Mouse (Mus musculus) spleen, adult 10 weeks (tissue): ENCODE measurements around the gene Proca1. TPM values are rescaled to one million over a fixed set of nuclear protein-coding genes. Genes with fewer than 3 reads are reported as not detected.

ENCODE experiments used
- polyA plus RNA-seq: library from polyadenylated mRNA; stranded (reverse); fragments of 350-450 nt; fragmentation: Illumina TruSeq; extraction: RNeasy Lipid Tissue Mini Kit (QIAGEN cat#74804); gene quantifications from one replicate; pipeline ENCODE4 v1.2.3, GENCODE M21; 2015; ENCODE audit warnings: low replicate concordance; ENCODE audit not compliant: insufficient read depth

The Proca1 gene
- 4.3 TPM for polyA plus RNA-seq

DNA sequence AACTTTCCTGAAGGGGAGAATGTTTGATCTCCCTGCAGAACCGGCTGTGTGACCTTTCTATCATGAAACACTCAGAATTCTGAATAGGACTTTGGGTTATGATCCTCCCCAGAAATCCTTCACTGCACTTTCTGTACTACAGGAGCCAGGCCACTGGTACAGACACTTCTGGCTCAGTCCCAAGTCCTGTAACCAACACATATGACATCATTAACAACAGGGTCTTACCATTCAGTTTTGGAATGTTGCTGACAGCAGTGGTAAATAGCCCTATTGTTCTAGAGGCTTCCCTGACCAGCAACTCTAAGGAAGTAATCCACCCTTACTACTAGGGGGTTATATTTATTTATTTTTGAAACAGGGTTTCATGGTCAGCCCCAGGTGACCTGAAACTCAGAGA, at the start of gene Proca1:
Gene Proca1, plus strand, starts transcription at position 280 of the 400 bp plus-strand sequence.

GRCm38 (mm10) chr11:78164924-78165760, 28.1 kb upstream of the Proca1 start, which contains the start of gene Traf4:
TSS of gene Traf4 (minus strand) at chr11:78165589.

DNA sequence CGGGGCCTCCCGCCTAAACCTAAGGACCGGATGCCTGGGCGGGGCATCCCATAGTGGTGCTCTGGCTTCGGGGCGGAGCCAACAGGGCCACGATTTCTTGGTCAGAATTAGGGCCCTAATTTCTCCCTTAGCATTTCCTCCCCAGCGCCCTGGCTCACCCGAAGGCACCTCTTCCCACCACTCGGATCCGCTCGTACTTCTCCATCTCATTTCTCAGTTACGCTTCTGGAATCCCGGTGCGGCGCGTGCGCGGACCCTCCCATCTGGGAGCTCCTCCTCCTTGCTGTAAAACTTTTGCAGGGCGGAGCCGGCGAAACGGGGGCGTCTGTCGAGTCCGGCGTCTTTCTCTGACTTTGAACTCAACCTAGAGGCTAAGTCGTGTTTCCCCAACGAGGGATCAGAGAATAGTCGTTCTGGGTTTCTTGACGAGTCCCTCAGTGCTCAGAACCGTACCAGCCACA, 16.8 kb upstream of the Proca1 start, which contains the start of the genes Nek8 and Tlcd1:
Gene Nek8, minus strand, starts transcription at position 274 of the 461 bp plus-strand sequence.
Gene Tlcd1, plus strand, starts transcription at position 310 of the 461 bp plus-strand sequence.

GRCm38 (mm10) chr11:78182961-78183844, 10.0 kb upstream of the Proca1 start, which contains the start of gene Rpl23a:
TSS of gene Rpl23a (minus strand) at chr11:78183584.

DNA sequence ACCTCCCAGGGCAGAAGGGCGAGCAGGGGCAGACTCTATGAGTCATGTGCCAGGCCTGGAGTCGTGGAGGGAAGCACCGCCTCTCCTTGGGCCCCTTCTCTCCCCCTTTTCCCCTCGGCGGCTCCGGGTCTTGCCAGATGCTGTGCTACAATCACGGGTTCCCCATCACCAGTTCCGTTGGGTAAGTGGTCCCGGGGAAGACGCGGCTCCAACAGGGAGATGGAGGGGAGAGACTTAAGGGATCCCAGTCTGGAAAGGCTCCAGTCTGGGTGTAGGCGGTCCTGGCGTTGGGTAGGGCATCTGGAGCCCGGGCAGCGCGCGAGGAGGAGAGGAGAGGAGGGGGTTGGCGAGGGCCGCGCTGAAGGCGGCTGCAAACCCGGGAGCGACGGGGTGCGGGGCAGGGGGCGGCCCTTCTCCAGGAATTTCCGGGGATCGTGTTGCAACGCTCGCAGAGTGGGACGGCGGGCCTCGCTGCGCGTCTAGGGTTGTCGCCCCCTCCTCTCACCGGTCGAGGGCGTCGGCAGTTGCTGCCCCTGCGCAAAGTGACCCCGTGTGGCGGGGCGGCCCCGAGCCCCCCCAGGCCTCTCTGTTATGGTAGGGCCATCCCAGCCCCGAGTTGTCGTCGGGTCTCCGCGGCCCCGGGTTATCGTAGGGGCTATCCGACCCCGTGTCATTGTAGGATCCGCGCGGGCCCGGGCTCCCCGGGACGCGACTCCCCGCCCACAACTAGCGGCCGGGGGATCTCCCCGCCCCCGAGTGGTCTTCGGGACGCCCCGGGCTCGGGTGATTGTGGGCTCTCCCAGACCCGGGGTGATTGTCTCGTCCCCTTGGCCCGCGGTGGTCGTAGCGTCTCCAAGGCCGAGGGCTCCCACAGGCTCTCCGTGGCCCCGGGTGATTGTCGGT, 4.6 kb upstream of the Proca1 start, which contains the start of gene Rab34:
Gene Rab34, plus strand, starts transcription at position 100 of the 903 bp plus-strand sequence.

DNA sequence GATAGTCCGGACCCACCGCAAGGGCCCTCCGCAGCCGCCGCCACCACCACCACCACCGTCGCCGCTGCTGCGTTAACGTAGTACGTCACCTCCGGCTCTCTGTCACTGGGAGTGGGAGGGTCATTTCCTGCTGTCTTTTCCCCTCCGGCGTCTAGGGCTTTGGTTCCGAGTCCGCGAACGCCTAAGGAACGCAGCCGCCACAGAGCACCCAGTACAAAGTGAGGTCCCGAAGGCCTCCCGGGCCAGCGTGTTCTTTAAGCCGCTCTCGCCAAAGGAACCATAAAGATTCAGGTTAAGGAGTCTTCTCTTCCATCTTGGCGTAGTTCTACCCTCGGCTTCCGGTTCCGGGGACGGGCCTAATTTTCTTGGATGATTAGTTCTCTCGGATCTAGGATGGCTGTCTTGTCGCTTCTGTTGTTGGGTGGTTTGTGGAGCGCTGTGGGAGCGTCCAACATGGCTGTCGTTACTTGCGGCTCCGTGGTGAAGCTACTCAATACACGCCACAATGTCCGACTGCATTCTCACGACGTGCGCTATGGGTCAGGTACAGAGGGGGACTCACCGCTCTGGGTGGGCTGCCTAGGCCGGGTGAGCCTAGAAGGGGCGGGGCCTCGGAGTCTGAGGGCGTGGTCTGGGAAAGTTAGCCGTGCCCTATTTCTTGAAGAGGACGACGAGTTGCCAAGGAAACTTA, 52.6 kb downstream of the Proca1 start, which contains the start of the genes Sdf2 and Supt6:
Gene Sdf2, plus strand, starts transcription at position 120 of the 691 bp plus-strand sequence.
Gene Supt6, minus strand, starts transcription at position 361 of the 691 bp plus-strand sequence.

Other genes with a start within 250 kb of the Proca1 start
- gene Phf12, start 210.6 kb upstream of the Proca1 start, polyA plus RNA-seq: 69.1 TPM
- 2.9 TPM for gene Dhrs13, start 161.1 kb upstream of the Proca1 start, polyA plus RNA-seq
- 16.3 TPM for gene Flot2, start 155.5 kb upstream of the Proca1 start, polyA plus RNA-seq
- 17.6 TPM for gene Eral1, start 113.0 kb upstream of the Proca1 start, polyA plus RNA-seq
- gene Fam222b, start 98.7 kb upstream of the Proca1 start, polyA plus RNA-seq: 7.8 TPM
- gene Traf4, start 27.8 kb upstream of the Proca1 start, polyA plus RNA-seq: 3.6 TPM
- gene Nek8, start 16.7 kb upstream of the Proca1 start, polyA plus RNA-seq: 16.1 TPM
- gene Tlcd1, start 16.7 kb upstream of the Proca1 start, polyA plus RNA-seq: 8.4 TPM
- gene Rpl23a, start 9.8 kb upstream of the Proca1 start, polyA plus RNA-seq: 3,603 TPM
- gene Rab34, start 5.0 kb upstream of the Proca1 start, polyA plus RNA-seq: 9.5 TPM
- 91.3 TPM for gene Sdf2, start 52.4 kb downstream of the Proca1 start, polyA plus RNA-seq
- 44.0 TPM for gene Supt6, start 52.6 kb downstream of the Proca1 start, polyA plus RNA-seq
- 107 TPM for gene 2610507B11Rik, start 68.4 kb downstream of the Proca1 start, polyA plus RNA-seq
- gene BC030499, start 97.4 kb downstream of the Proca1 start, polyA plus RNA-seq: 0.95 TPM
- gene Spag5, start 108.1 kb downstream of the Proca1 start, polyA plus RNA-seq: 12.5 TPM
- 4.3 TPM for gene Aldoc, start 129.6 kb downstream of the Proca1 start, polyA plus RNA-seq
- 24.8 TPM for gene Pigs, start 135.0 kb downstream of the Proca1 start, polyA plus RNA-seq
- gene Unc119, start 150.1 kb downstream of the Proca1 start, polyA plus RNA-seq: 35.6 TPM
- not detected for gene Foxn1, start 193.2 kb downstream of the Proca1 start, polyA plus RNA-seq
- 0.10 TPM for gene Slc13a2, start 228.8 kb downstream of the Proca1 start, polyA plus RNA-seq